Mouse (Mus musculus) embryonic facial prominence, embryonic 10.5 days (tissue): ENCODE data around the gene Fkbp14. TPM values are rescaled to one million over a fixed set of nuclear protein-coding genes. Genes with fewer than 3 reads are reported as not detected.

Experiments used
- DNase-seq: peaks from one replicate; pipeline ENCODE4 v3.0.0-alpha.2; 2017; ENCODE audit warnings: low spot score
- H3K27ac ChIP-seq: fragments of 300-500 bp; sonication (generic); replicated peaks from 2 replicates; pipeline ENCODE4 v1.5.1; 2016; ENCODE audit warnings: mild to moderate bottlenecking
- H3K27me3 ChIP-seq: fragments of 300-500 bp; sonication (generic); replicated peaks from 2 replicates; pipeline ENCODE4 v1.6.1; 2016; ENCODE audit warnings: low read depth, mild to moderate bottlenecking; ENCODE audit not compliant: poor library complexity, severe bottlenecking
- H3K36me3 ChIP-seq: fragments of 300-500 bp; sonication (generic); replicated peaks from 2 replicates; pipeline ENCODE4 v1.6.1; 2016; ENCODE audit warnings: mild to moderate bottlenecking, moderate library complexity
- H3K4me1 ChIP-seq: fragments of 300-500 bp; sonication (generic); 2 replicates; pipeline ENCODE4 v1.6.1; 2016
- H3K4me3 ChIP-seq: fragments of 300-500 bp; sonication (generic); 2 replicates; pipeline ENCODE4 v1.5.1; 2016; ENCODE audit warnings: mild to moderate bottlenecking, moderate library complexity
- H3K9me3 ChIP-seq: fragments of 300-500 bp; sonication (generic); 2 replicates; pipeline ENCODE4 v1.6.1; 2016; ENCODE audit warnings: mild to moderate bottlenecking
- WGBS: fragments of 180-500 bp; shearing (Covaris S2); methylation state at CpG from one replicate; pipeline ENCODE4 v1.1.7; 2016; 5-methylcytosine and 5-hydroxymethylcytosine counted together
- polyA plus RNA-seq: library from polyadenylated mRNA; unstranded; fragments of >200 nt; fragmentation: Nextera tagmentation; extraction: Ambion mirVana; gene quantifications from 2 replicates; pipeline ENCODE4 v1.2.1, GENCODE M21; 2016

The Fkbp14 gene
- polyA plus RNA-seq, 1 experiment from 2014 or later: 11.2 TPM

- no peak overlapping the region for H3K27ac ChIP-seq
These were observed 23.7 kb downstream of the Fkbp14 start for GRCm38 (mm10) chr6:54573218-54573955.

GRCm38 (mm10) chr6:54569776-54570175 is 27.3 kb downstream of the Fkbp14 start:
- 43% methylated on average over 7 of the region's 7 CpGs for WGBS
- no peaks in the 10 kb centered on the region for H3K9me3 ChIP-seq
- H3K4me3 ChIP-seq: no peak overlapping the region
- H3K27me3 ChIP-seq: peaks cover 26% of the 10 kb centered on the region
- no peaks in the 10 kb centered on the region for H3K36me3 ChIP-seq
- H3K4me1 ChIP-seq: peaks cover 46% of the 10 kb centered on the region
- H3K27ac ChIP-seq: no peak overlapping the region; the same call in 1 of the 2 replicates
- DNase-seq: no peak

More at GRCm38 (mm10) chr6:54573218-54573955, 23.7 kb downstream of the Fkbp14 start:
- Histone ChIP-seq H3K36me3 (no peaks in the 10 kb centered on the region), H3K4me1 (peaks cover 15% of the 10 kb centered on the region), H3K27me3 (no peaks in the 10 kb centered on the region), H3K4me3 (no peak overlapping the region), H3K9me3 (no peaks in the 10 kb centered on the region)
- DNase-seq: no peak
- WGBS: 44% methylated on average over 6 of the region's 6 CpGs

GRCm38 (mm10) chr6:54566546-54566919 is 30.6 kb downstream of the Fkbp14 start:
- peaks cover 47% of the 10 kb centered on the region for H3K4me1 ChIP-seq

GRCm38 (mm10) chr6:54565665-54566545 is 31.2 kb downstream of the Fkbp14 start, which contains the start of gene Scrn1:
Scrn1 (minus strand) TSS chr6:54566489.
- DNase-seq: peak; percentile 86
- under 1% methylated on average over 60 of the region's 60 CpGs for WGBS
- Histone ChIP-seq H3K4me3 (peak within 1 kb of the TSS; percentile 68), H3K4me1 (peaks cover 47% of the 10 kb centered on the region), H3K36me3 (no peaks in the 10 kb centered on the region), H3K27me3 (peaks cover 36% of the 10 kb centered on the region), H3K27ac (peak within 1 kb of the TSS; percentile 85), H3K9me3 (no peaks in the 10 kb centered on the region)

More at GRCm38 (mm10) chr6:54566546-54566919, 30.6 kb downstream of the Fkbp14 start:
- peak overlapping the region; percentile 85 for H3K27ac ChIP-seq
- no peak for DNase-seq
- H3K9me3 ChIP-seq: no peaks in the 10 kb centered on the region
- peak overlapping the region; percentile 68 for H3K4me3 ChIP-seq
- 19% methylated on average over 6 of the region's 6 CpGs for WGBS
- H3K27me3 ChIP-seq: peaks cover 36% of the 10 kb centered on the region
- no peaks in the 10 kb centered on the region for H3K36me3 ChIP-seq

GRCm38 (mm10) chr6:54565012-54565411 is 32.1 kb downstream of the Fkbp14 start:
- Histone ChIP-seq H3K4me3 (peak overlapping the region; percentile 68), H3K9me3 (no peaks in the 10 kb centered on the region), H3K36me3 (no peaks in the 10 kb centered on the region), H3K27me3 (peaks cover 39% of the 10 kb centered on the region), H3K27ac (peak overlapping the region; percentile 85; the same call in 1 of the 2 replicates), H3K4me1 (peaks cover 42% of the 10 kb centered on the region)
- 26% methylated on average over 3 of the region's 3 CpGs for WGBS
- DNase-seq: peak; percentile 30

- Histone ChIP-seq H3K36me3 (no peaks in the 10 kb centered on the region), H3K4me1 (peaks cover 41% of the 10 kb centered on the region), H3K9me3 (no peaks in the 10 kb centered on the region), H3K27ac (peak overlapping the region; percentile 85; the same call in 1 of the 2 replicates), H3K27me3 (peaks cover 43% of the 10 kb centered on the region), H3K4me3 (peak overlapping the region; percentile 68)
- WGBS: 69% methylated on average over 9 of the region's 9 CpGs
- no peak for DNase-seq
These were observed 32.6 kb downstream of the Fkbp14 start for GRCm38 (mm10) chr6:54564506-54564991.

- H3K9me3 ChIP-seq: no peaks in the 10 kb centered on the region
- DNase-seq: no peak
- no peaks in the 10 kb centered on the region for H3K36me3 ChIP-seq
- no peak overlapping the region for H3K27ac ChIP-seq
- 90% methylated on average over 4 of the region's 4 CpGs for WGBS
- H3K4me3 ChIP-seq: no peak overlapping the region
- peaks cover 41% of the 10 kb centered on the region for H3K4me1 ChIP-seq
- peaks cover 43% of the 10 kb centered on the region for H3K27me3 ChIP-seq
These were observed 33.5 kb downstream of the Fkbp14 start for GRCm38 (mm10) chr6:54563561-54563960.

- no peak for DNase-seq
- WGBS: 80% methylated on average over 17 of the region's 17 CpGs
- Histone ChIP-seq H3K9me3 (no peaks in the 10 kb centered on the region), H3K36me3 (no peaks in the 10 kb centered on the region), H3K27me3 (peaks cover 37% of the 10 kb centered on the region), H3K4me1 (peaks cover 33% of the 10 kb centered on the region), H3K4me3 (no peak overlapping the region), H3K27ac (no peak overlapping the region)
These were observed 34.9 kb downstream of the Fkbp14 start for GRCm38 (mm10) chr6:54562018-54562809.

GRCm38 (mm10) chr6:54558466-54558865 is 38.6 kb downstream of the Fkbp14 start:
- Histone ChIP-seq H3K27me3 (0 out of 2 replicates have a peak, but pooled peaks cover 6% of the 10 kb centered on the region), H3K4me1 (peaks cover 24% of the 10 kb centered on the region), H3K36me3 (no peaks in the 10 kb centered on the region), H3K9me3 (no peaks in the 10 kb centered on the region), H3K4me3 (no peak overlapping the region), H3K27ac (no peak overlapping the region)
- 75% methylated on average over 7 of the region's 7 CpGs for WGBS
- DNase-seq: no peak

GRCm38 (mm10) chr6:54557671-54558070 is 39.4 kb downstream of the Fkbp14 start:
- H3K36me3 ChIP-seq: no peaks in the 10 kb centered on the region
- 90% methylated on average over 7 of the region's 7 CpGs for WGBS
- H3K9me3 ChIP-seq: no peaks in the 10 kb centered on the region
- H3K27ac ChIP-seq: no peak overlapping the region
- H3K4me1 ChIP-seq: peaks cover 24% of the 10 kb centered on the region
- no peak overlapping the region for H3K4me3 ChIP-seq
- H3K27me3 ChIP-seq: 0 out of 2 replicates have a peak, but pooled peaks cover 6% of the 10 kb centered on the region
- no peak for DNase-seq

GRCm38 (mm10) chr6:54555816-54556215 is 41.3 kb downstream of the Fkbp14 start:
- H3K27me3 ChIP-seq: 0 out of 2 replicates have a peak, but pooled peaks cover 6% of the 10 kb centered on the region
- H3K9me3 ChIP-seq: no peaks in the 10 kb centered on the region
- DNase-seq: no peak
- 72% methylated on average over 1 of the region's 1 CpGs for WGBS
- H3K4me3 ChIP-seq: no peak overlapping the region
- H3K27ac ChIP-seq: peak overlapping the region; percentile 68; the same call in 1 of the 2 replicates
- no peaks in the 10 kb centered on the region for H3K36me3 ChIP-seq
- peaks cover 24% of the 10 kb centered on the region for H3K4me1 ChIP-seq
